Mouse (Mus musculus) G1E (cell line): ENCODE measurements at regions not wholly inside any gene's neighbourhood (a gene's known extent, or its start where the extent isn't known, plus 50 kb on each side); places are given as distances from the start of the nearest gene placed in this dataset.

Source experiments
- CTCF ChIP-seq: IDR thresholded peaks from 2 replicates; pipeline ENCODE4 v1.5.1; 2012; ENCODE audit warnings: low read depth, low read length, inconsistent platforms, mixed read lengths
- GATA1 ChIP-seq: IDR thresholded peaks from 2 replicates; pipeline ENCODE4 v1.6.1; 2012; ENCODE audit warnings: borderline replicate concordance, low read length, inconsistent platforms, mixed read lengths
- GATA2 ChIP-seq: IDR thresholded peaks from 2 replicates; pipeline ENCODE4 v1.6.1; 2012; ENCODE audit warnings: low read depth, low read length, inconsistent platforms, borderline replicate concordance
- POLR2AphosphoS5 ChIP-seq: IDR thresholded peaks from 2 replicates; pipeline ENCODE4 v1.6.1; 2012; ENCODE audit warnings: low read depth, low read length, inconsistent platforms; ENCODE audit not compliant: insufficient replicate concordance
- TAL1 ChIP-seq: conservative IDR thresholded peaks from 2 replicates; pipeline ENCODE4 v1.6.1; 2012; ENCODE audit warnings: low read depth, low read length, inconsistent platforms, mixed read lengths

GRCm38 (mm10) chr4:105629581-105629980 is 160.1 kb upstream of the Gm12728 start:
- no peak for TF ChIP-seq CTCF
- no peak for TF ChIP-seq GATA1
- TF ChIP-seq GATA2 = no peak
- no peak for TF ChIP-seq POLR2AphosphoS5
- TF ChIP-seq TAL1 = no peak
